Mouse (Mus musculus) embryonic facial prominence, embryonic 15.5 days (tissue): ENCODE measurements around the gene Mmaa. TPM values are rescaled to one million over a fixed set of nuclear protein-coding genes. Genes with fewer than 3 reads are reported as not detected.
A peak's percentile ranks its signal among the peaks of the same experiment; 100 is the strongest.

Experiments
- ATAC-seq: fragments of 200-750 bp; cut with Nextera tagmentation; 2 replicates; pipeline ENCODE4 v1.8.0; 2017; ENCODE audit warnings: low read depth, moderate TSS enrichment; ENCODE audit not compliant: insufficient number of reproducible peaks, low FRiP score, low TSS enrichment
- H3K27ac ChIP-seq: fragments of 300-500 bp; sonication (generic); replicated peaks from 2 replicates; pipeline ENCODE4 v1.5.1; 2015; ENCODE audit warnings: mild to moderate bottlenecking, inconsistent platforms
- H3K27me3 ChIP-seq: fragments of 300-500 bp; sonication (generic); 2 replicates; pipeline ENCODE4 v1.6.1; 2015; ENCODE audit warnings: inconsistent platforms
- H3K36me3 ChIP-seq: fragments of 300-500 bp; sonication (generic); 2 replicates; pipeline ENCODE4 v1.6.1; 2015; ENCODE audit warnings: mild to moderate bottlenecking, inconsistent platforms
- H3K4me1 ChIP-seq: fragments of 300-500 bp; sonication (generic); 2 replicates; pipeline ENCODE4 v1.6.1; 2015; ENCODE audit warnings: inconsistent platforms
- H3K4me2 ChIP-seq: fragments of 300-500 bp; sonication (generic); replicated peaks from 2 replicates; pipeline ENCODE4 v1.6.1; 2015; ENCODE audit warnings: mild to moderate bottlenecking, inconsistent platforms
- H3K4me3 ChIP-seq: fragments of 300-500 bp; sonication (generic); replicated peaks from 2 replicates; pipeline ENCODE4 v1.5.1; 2015; ENCODE audit warnings: mild to moderate bottlenecking, inconsistent platforms
- H3K9ac ChIP-seq: fragments of 300-500 bp; sonication (generic); 2 replicates; pipeline ENCODE4 v1.6.1; 2015; ENCODE audit warnings: inconsistent platforms
- H3K9me3 ChIP-seq: fragments of 300-500 bp; sonication (generic); replicated peaks from 2 replicates; pipeline ENCODE4 v1.6.1; 2016; ENCODE audit warnings: inconsistent platforms
- WGBS: fragments of 180-500 bp; shearing (Covaris S2); methylation state at CpG from one replicate; pipeline ENCODE4 v1.1.7; 2015; 5-methylcytosine and 5-hydroxymethylcytosine counted together
- polyA plus RNA-seq: library from polyadenylated mRNA; unstranded; fragments of >200 nt; fragmentation: Nextera tagmentation; extraction: Ambion mirVana; gene quantifications from 2 replicates; pipeline ENCODE4 v1.2.1, GENCODE M21; 2015

The Mmaa gene
- polyA plus RNA-seq, 1 experiment from 2014 or later, result 16.5 TPM

DNA sequence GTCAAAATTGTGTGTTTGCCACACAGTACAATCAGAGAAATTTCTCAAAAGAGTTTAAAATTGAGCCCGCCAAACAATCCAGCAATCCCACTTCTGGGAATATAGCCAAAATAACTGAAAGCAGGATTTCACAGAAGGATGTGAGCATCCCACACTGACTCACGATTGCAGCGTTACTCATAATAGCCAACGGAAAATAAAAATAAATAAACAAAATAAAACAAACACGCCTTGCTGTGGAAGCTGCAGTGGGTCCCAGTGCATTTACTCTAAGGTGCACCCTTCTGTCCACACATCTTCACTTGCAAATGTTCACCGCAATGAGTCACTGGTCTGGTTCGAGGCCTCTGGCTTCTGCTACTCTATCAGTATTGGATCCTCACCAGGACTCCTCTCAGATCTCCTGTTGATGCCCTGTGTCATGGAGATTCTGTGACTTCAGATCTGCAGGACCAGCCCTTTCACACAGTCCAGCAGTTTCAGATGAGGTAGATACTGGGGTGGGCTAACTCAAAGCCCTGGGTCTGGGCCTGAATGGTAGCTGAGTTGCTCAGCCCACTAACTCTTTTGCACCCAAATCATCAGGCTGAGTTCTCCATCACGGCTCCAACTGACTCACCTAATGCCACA, 38.5 kb downstream of the Mmaa start:
- H3K27me3 ChIP-seq, result no peaks in the 10 kb centered on the region
- 51% methylated on average over 8 of the region's 8 CpGs for WGBS
- peak overlapping the region; percentile 22; the same call in 1 of the 2 replicates for H3K27ac ChIP-seq
- H3K9ac ChIP-seq, result no peak overlapping the region
- H3K36me3 ChIP-seq, result no peaks in the 10 kb centered on the region
- peaks cover 9% of the 10 kb centered on the region; the same call in 1 of the 2 replicates for H3K4me1 ChIP-seq
- ATAC-seq, result no peak
- no peaks in the 10 kb centered on the region for H3K9me3 ChIP-seq
- no peak overlapping the region for H3K4me2 ChIP-seq
- H3K4me3 ChIP-seq, result no peak overlapping the region

DNA sequence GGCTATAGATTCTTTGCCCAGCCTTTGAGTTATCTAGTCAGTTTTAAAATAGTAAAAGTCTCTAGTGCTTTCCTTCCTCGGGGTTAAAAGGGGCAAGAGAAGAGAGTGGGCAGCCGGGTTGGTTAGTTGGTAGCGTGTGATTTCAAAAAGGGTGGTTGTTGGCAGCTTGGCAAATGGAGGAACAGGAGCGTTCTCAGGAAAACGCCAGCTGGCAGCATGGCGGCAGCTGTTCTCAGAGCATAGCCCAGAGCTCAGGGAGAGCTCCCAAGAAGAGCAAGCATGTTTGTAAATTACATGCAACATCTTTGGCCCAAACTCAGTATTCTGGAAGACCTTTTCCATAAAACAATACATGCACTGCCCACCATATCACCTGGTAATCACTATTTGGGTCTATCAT, 41.0 kb downstream of the Mmaa start:
- H3K36me3 ChIP-seq, result no peaks in the 10 kb centered on the region
- 86% methylated on average over 6 of the region's 6 CpGs for WGBS
- H3K4me1 ChIP-seq, result peaks cover 9% of the 10 kb centered on the region; the same call in 1 of the 2 replicates
- no peak overlapping the region for H3K4me2 ChIP-seq
- H3K27me3 ChIP-seq, result no peaks in the 10 kb centered on the region
- H3K27ac ChIP-seq, result no peak overlapping the region
- no peaks in the 10 kb centered on the region for H3K9me3 ChIP-seq
- no peak overlapping the region for H3K4me3 ChIP-seq
- ATAC-seq, result no peak
- no peak overlapping the region for H3K9ac ChIP-seq

GRCm38 (mm10) chr8:79248470-79248869, 46.3 kb downstream of the Mmaa start, which contains the start of gene 1700011L22Rik:
Gene 1700011L22Rik, minus strand, starts transcription at chr8:79248570.
- no peak within 1 kb of the TSS for H3K4me3 ChIP-seq
- no peak for ATAC-seq

GRCm38 (mm10) chr8:79243422-79243821, 51.3 kb downstream of the Mmaa start:
- Histone ChIP-seq H3K9me3 (no peaks in the 10 kb centered on the region), H3K27ac (no peak overlapping the region), H3K4me1 (0 out of 2 replicates have a peak, but pooled peaks cover 4% of the 10 kb centered on the region), H3K4me3 (no peak overlapping the region), H3K9ac (no peak overlapping the region), H3K36me3 (no peaks in the 10 kb centered on the region), H3K27me3 (no peaks in the 10 kb centered on the region), H3K4me2 (no peak overlapping the region)
- 83% methylated on average over 2 of the region's 2 CpGs for WGBS
- no peak for ATAC-seq

More at GRCm38 (mm10) chr8:79248470-79248869, 46.3 kb downstream of the Mmaa start, which contains the start of gene 1700011L22Rik:
- H3K4me1 ChIP-seq, result no peaks in the 10 kb centered on the region
- H3K36me3 ChIP-seq, result no peaks in the 10 kb centered on the region
- no peaks in the 10 kb centered on the region for H3K9me3 ChIP-seq
- no peaks in the 10 kb centered on the region for H3K27me3 ChIP-seq
- H3K27ac ChIP-seq, result no peak within 1 kb of the TSS
- WGBS, result 89% methylated on average over 6 of the region's 6 CpGs
- no peak within 1 kb of the TSS for H3K9ac ChIP-seq
- no peak within 1 kb of the TSS for H3K4me2 ChIP-seq

GRCm38 (mm10) chr8:79239996-79240395, 54.7 kb downstream of the Mmaa start:
- Histone ChIP-seq H3K27me3 (no peaks in the 10 kb centered on the region), H3K4me3 (no peak overlapping the region), H3K9me3 (no peaks in the 10 kb centered on the region), H3K4me2 (no peak overlapping the region), H3K4me1 (0 out of 2 replicates have a peak, but pooled peaks cover 4% of the 10 kb centered on the region), H3K27ac (peak overlapping the region; percentile 49; the same call in 1 of the 2 replicates), H3K9ac (no peak overlapping the region), H3K36me3 (no peaks in the 10 kb centered on the region)
- ATAC-seq, result no peak
- 42% methylated on average over 7 of the region's 7 CpGs for WGBS

- ATAC-seq, result no peak
- Histone ChIP-seq H3K9ac (no peak overlapping the region), H3K4me2 (no peak overlapping the region), H3K4me1 (0 out of 2 replicates have a peak, but pooled peaks cover 4% of the 10 kb centered on the region), H3K27me3 (no peaks in the 10 kb centered on the region), H3K9me3 (no peaks in the 10 kb centered on the region), H3K27ac (no peak overlapping the region), H3K36me3 (no peaks in the 10 kb centered on the region), H3K4me3 (no peak overlapping the region)
- 76% methylated on average over 3 of the region's 3 CpGs for WGBS
Measured at GRCm38 (mm10) chr8:79239320-79239719, 55.4 kb downstream of the Mmaa start.

GRCm38 (mm10) chr8:79229266-79229888, 65.4 kb downstream of the Mmaa start:
- Histone ChIP-seq H3K36me3 (no peaks in the 10 kb centered on the region), H3K4me3 (no peak overlapping the region), H3K27ac (no peak overlapping the region), H3K9ac (no peak overlapping the region), H3K27me3 (no peaks in the 10 kb centered on the region), H3K9me3 (no peaks in the 10 kb centered on the region), H3K4me1 (no peaks in the 10 kb centered on the region), H3K4me2 (no peak overlapping the region)
- WGBS, result 76% methylated on average over 8 of the region's 8 CpGs
- ATAC-seq, result no peak

DNA sequence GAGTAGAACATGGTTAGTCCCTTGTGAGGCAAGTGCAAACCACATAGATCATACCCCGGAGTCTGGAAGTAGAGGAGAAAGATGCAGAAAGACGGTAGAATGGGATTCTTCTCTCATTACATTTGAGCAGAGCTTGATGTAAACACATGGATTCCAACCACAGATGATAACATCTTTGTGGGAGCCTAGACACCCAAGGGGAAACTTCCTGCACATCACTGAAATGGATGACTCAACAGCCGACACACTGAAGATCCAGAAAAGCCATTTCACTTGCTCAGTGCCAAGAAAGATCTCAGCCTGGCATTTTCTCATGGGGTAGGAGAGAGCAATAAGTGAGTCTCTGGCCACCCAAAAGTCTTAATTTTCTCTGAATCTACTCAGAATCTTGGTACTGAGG, 66.8 kb downstream of the Mmaa start:
- Histone ChIP-seq H3K9me3 (no peaks in the 10 kb centered on the region), H3K4me2 (no peak overlapping the region), H3K36me3 (no peaks in the 10 kb centered on the region), H3K4me3 (no peak overlapping the region), H3K4me1 (0 out of 2 replicates have a peak, but pooled peaks cover 10% of the 10 kb centered on the region), H3K9ac (no peak overlapping the region), H3K27me3 (no peaks in the 10 kb centered on the region), H3K27ac (no peak overlapping the region)
- 66% methylated on average over 3 of the region's 3 CpGs for WGBS
- no peak for ATAC-seq

GRCm38 (mm10) chr8:79227194-79227593, 67.5 kb downstream of the Mmaa start:
- 74% methylated on average over 4 of the region's 4 CpGs for WGBS
- no peak overlapping the region for H3K4me2 ChIP-seq
- no peaks in the 10 kb centered on the region for H3K9me3 ChIP-seq
- no peak overlapping the region for H3K9ac ChIP-seq
- no peaks in the 10 kb centered on the region for H3K27me3 ChIP-seq
- no peak overlapping the region for H3K4me3 ChIP-seq
- peaks cover 17% of the 10 kb centered on the region for H3K4me1 ChIP-seq
- no peaks in the 10 kb centered on the region for H3K36me3 ChIP-seq
- no peak overlapping the region for H3K27ac ChIP-seq
- peak; percentile 55; the same call in 1 of the 2 replicates for ATAC-seq

- H3K36me3 ChIP-seq, result no peaks in the 10 kb centered on the region
- H3K4me2 ChIP-seq, result no peak overlapping the region
- no peak for ATAC-seq
- WGBS, result 86% methylated on average over 3 of the region's 3 CpGs
- H3K27ac ChIP-seq, result no peak overlapping the region
- H3K4me1 ChIP-seq, result peaks cover 20% of the 10 kb centered on the region
- H3K27me3 ChIP-seq, result no peaks in the 10 kb centered on the region
- H3K9me3 ChIP-seq, result no peaks in the 10 kb centered on the region
- no peak overlapping the region for H3K9ac ChIP-seq
- no peak overlapping the region for H3K4me3 ChIP-seq
Measured at GRCm38 (mm10) chr8:79226046-79226445, 68.7 kb downstream of the Mmaa start.

GRCm38 (mm10) chr8:79225586-79225985, 69.2 kb downstream of the Mmaa start:
- Histone ChIP-seq H3K9me3 (no peaks in the 10 kb centered on the region), H3K27me3 (no peaks in the 10 kb centered on the region), H3K4me1 (peaks cover 20% of the 10 kb centered on the region), H3K4me2 (no peak overlapping the region), H3K9ac (no peak overlapping the region), H3K36me3 (no peaks in the 10 kb centered on the region), H3K4me3 (no peak overlapping the region), H3K27ac (no peak overlapping the region)
- WGBS, result 66% methylated on average over 7 of the region's 7 CpGs
- ATAC-seq, result no peak
